Mouse (Mus musculus): ENCODE measurements around the gene Gpr155.

- no peak for TF ChIP-seq POLR2A (IDR thresholded peaks at IDR 0.05; ENCODE audit: control insufficient read depth, low read depth, low read length)
- TF ChIP-seq CTCF (IDR thresholded peaks at IDR 0.05; ENCODE audit: control insufficient read depth, insufficient read depth, insufficient replicate concordance, low read depth, low read length) = no peak
These were observed 18.6 kb upstream of the Gpr155 start for GRCm38 (mm10) chr2:73404980-73405379.

Measured in testis, adult 2 months (tissue).